Mouse (Mus musculus) small intestine, adult 2 months (tissue): ENCODE measurements around the gene Btg2.

Experiments
- CTCF ChIP-seq: fragments of 200-500 bp; IDR thresholded peaks from 2 replicates; pipeline ENCODE4 v1.5.1; 2012; ENCODE audit warnings: low read depth, mild to moderate bottlenecking, control low read depth, inconsistent platforms, low read length, moderate library complexity, mixed read lengths; ENCODE audit not compliant: insufficient replicate concordance, insufficient read length; ENCODE audit errors: extremely low read depth
- POLR2A ChIP-seq: fragments of 200-500 bp; IDR thresholded peaks from 2 replicates; pipeline ENCODE4 v1.6.1; 2012; ENCODE audit warnings: low read depth, mild to moderate bottlenecking, control low read depth, inconsistent platforms, low read length, moderate library complexity

DNA sequence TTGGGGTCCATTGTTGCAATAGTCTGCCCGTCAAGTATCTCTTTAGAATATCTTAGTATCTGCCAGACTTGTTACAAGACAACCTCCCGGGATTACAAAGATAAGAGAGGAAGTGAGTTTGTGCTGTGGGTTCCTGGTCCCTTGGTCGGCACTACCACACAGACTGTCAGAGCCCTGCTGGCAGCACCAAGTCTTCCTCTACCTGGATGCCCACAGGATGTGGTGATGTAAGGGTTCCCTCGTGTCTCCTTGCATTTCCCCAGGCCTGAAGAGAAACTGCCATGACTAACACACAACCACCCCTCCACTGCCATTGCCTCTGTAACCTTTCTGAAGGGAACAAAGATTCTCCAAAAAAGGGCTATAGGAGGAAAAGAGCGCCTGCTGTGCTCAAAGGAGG lies 52.9 kb downstream of the Btg2 start:
- TF ChIP-seq POLR2A (no peak), CTCF (no peak)
